Mouse (Mus musculus): ENCODE measurements around the gene Nyx.

DNA sequence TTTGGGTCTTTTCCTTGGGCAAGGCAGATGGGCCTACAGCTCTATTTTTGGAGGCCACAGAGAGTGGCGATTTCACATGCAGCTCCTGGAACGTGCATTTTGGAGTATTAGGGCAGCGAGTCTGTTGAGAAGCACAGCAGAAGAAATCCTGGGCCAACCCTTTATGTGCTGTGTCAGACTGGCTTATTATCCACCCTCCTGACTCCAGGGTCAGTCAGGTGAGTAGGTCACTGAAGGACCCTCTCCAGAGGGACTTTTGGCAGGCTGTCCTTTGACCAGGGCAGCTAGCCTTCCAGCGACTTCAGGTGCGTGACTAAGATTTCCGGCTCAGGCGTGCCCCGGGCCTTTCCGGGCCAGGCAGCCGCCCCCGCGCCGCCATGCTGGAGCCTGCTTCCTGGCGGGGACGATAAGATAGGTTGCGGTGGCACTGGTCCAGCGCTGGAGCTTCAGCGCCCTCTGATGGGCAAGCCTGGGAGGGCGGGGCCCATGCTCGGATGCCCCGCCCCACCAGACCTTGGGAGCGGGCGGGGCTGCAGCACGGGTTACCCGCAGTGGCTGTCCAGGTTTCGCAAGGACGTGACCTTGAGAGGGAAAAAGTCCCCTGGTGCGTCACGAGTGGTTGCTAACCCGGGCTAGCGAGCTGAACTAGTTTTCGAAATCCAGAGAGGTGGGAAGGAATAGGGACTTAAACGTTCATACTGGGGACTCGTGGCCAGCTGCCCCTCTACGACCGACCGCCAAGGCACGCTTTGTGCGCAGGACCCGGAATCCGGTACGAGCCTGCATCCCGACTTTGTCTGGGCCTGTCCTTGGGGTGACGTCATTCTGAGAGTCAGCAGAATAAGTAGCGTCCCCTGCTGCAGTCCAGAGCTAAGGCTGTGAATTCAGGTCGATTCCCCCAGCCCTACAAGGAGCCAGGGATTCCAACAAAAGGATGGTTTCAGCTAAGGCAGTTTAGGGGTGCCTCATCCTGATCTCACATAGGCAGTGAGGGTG, 4.3 kb upstream of the Nyx start:
- TF ChIP-seq CTCF (conservative IDR thresholded peaks at IDR 0.05; ENCODE audit: insufficient read depth, insufficient read length, low read depth, low read length): peak; percentile 57
- peak; percentile 23 for TF ChIP-seq POLR2A (IDR thresholded peaks at IDR 0.05; ENCODE audit: low read depth, low read length)

Data from kidney, adult 2 months (tissue).